Mouse (Mus musculus): ENCODE measurements at regions not wholly inside any gene's neighbourhood (a gene's known extent, or its start where the extent isn't known, plus 50 kb on each side); places are given as distances from the start of the nearest gene placed in this dataset.

DNA sequence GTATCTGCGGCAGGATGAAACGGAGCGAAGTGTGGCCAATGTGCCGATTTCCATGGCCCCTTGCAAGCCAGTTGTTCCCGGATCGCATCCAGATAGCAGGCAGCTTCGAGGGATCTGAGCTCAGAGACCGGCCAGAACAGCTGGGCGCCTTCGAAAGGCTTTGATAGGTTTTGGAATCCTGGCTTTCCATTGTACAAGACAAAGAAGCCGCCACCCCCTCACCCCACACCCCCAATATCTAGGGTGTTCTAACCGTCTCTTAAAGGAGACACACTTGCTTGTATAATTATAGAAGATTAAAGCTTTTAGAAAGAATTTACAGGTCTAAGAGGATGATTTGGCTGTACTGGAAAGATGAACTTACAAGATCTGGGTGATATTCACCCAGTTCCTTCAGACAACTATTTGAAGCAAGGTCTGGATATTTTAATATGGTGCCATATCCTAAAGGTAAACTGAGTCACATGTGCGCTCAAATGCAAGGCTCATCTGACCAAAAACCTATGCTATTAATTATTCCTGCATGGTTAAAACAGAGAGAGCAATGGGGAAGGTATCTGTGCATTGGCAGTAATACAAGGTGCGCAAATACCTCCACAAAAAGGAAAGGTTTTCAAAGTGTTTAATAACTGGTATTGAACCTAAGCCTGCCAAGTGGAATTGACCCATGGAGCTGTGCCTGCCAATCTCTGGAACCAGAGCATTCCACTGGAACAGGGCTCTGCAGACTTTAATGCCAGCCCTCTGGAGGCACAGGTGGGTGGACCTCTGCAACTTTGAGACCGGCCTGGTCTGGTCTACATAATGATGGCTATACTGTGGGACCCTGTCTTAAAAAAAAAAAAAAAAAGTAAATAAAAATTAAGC lies 84.4 kb upstream of the Cpm start:
- no peak for TF ChIP-seq CTCF (IDR thresholded peaks at IDR 0.05)
- no peak for TF ChIP-seq EP300 (IDR thresholded peaks at IDR 0.05)

Measured in lung, postnatal 0 days (tissue).